In the genomic region with DNA sequence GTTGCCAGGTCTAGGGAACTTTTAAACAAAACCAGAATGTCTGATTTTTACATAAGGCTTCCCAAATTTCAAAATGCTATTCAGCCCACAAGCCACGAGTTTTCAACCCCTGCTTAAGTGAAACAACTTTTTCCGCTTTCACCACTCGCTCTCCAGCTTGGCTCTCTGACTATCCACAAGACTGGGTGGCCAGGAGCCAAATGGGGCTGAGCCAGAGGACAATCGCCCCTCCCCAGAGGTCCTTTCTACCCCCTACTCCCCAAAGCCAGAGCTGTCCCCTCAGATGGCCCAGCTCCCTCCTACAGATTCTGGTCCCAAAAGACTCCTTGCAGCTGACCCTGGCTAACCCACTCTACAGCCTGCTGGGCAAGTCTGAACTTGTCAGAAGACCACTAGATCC, we compare ENCODE assay signal across 10 mouse cellular contexts. TPM values are rescaled to one million over a fixed set of nuclear protein-coding genes. Genes with fewer than 3 reads are reported as not detected.
DNase-seq lines count a peak whose midpoint lies in the region; ATAC-seq lines count a peak whose summit lies in the region.
"Had no signal": no experiment of that assay in that cellular context is flagged by ENCODE, and none has a peak within 500 bp of the region (broad histone marks: within the 10 kb centered on the region; RNA-seq: fewer than 3 reads in every experiment).

No protein-coding gene starts in this region.

- no peaks in the 10 kb centered on the region for H3K9me3 ChIP-seq in embryonic facial prominence, embryonic 15.5 days (replicated peaks)
- H3K9me3 ChIP-seq: heart, embryonic 13.5 days; megakaryocyte, embryonic 14.5 days had no signal

- 31% methylated on average over 4 of the region's 4 CpGs for WGBS in embryonic facial prominence, embryonic 15.5 days

- H3K36me3 ChIP-seq in embryonic facial prominence, embryonic 15.5 days, result peaks cover under 1% of the 10 kb centered on the region; the same call in 1 of the 2 replicates

- no peak overlapping the region for H3K4me3 ChIP-seq in embryonic facial prominence, embryonic 15.5 days (replicated peaks)
- H3K4me3 ChIP-seq: heart, embryonic 13.5 days; megakaryocyte, embryonic 14.5 days had no signal

- intact Hi-C loops in heart, postnatal 10 days (cut with DNase I), result no loop called here

- no peak overlapping the region for H3K4me2 ChIP-seq in embryonic facial prominence, embryonic 15.5 days (replicated peaks)

- peaks cover 35% of the 10 kb centered on the region for H3K4me1 ChIP-seq in embryonic facial prominence, embryonic 15.5 days

- peak; percentile 69 for DNase-seq in kidney, postnatal 10 days
- no peak for DNase-seq in kidney, adult 11 months
- peak; percentile 51 for DNase-seq in 3T3-L1 (ENCODE audit: low read depth, low spot score)
- DNase-seq in heart, postnatal 10 days, result peak; percentile 69 to 70
- DNase-seq in c-Kit-positive CD71-positive TER-119-positive erythroid progenitor cells, embryonic 14.5 days (ENCODE audit: low spot score), result no peak
- no peak for DNase-seq in frontal cortex, postnatal 10 days (ENCODE audit: low spot score in 2 of 2)

- H3K9ac ChIP-seq in embryonic facial prominence, embryonic 15.5 days, result no peak overlapping the region
- H3K9ac ChIP-seq: heart, embryonic 13.5 days had no signal

- H3K27ac ChIP-seq in embryonic facial prominence, embryonic 15.5 days (replicated peaks), result peak overlapping the region; percentile 74
- H3K27ac ChIP-seq: heart, embryonic 13.5 days had no signal

- 0 out of 2 replicates have a peak, but pooled peaks have one; percentile 6 for ATAC-seq in embryonic facial prominence, embryonic 15.5 days (ENCODE audit: insufficient number of reproducible peaks, low FRiP score, low TSS enrichment, low read depth)
- ATAC-seq in inflammation-experienced regulatory T-cells, adult 6 months, result no peak

- H3K27me3 ChIP-seq in embryonic facial prominence, embryonic 15.5 days, result no peaks in the 10 kb centered on the region

RNA-seq across cellular contexts. Expression of gene Mmp2, which starts 1.1 kb away (rescaled TPM):
- 350 and 362 TPM in 2 replicates for polyA plus RNA-seq in embryonic facial prominence, embryonic 15.5 days (2015; fragmentation: Nextera tagmentation; extraction: Ambion mirVana)
- total RNA-seq in heart, postnatal 10 days (2021), result 100 to 1,000 TPM; 187 to 198 TPM
- not detected for polyA plus RNA-seq in inflammation-experienced regulatory T-cells, adult 6 months (2017; shearing (Covaris generic))

RNA-seq across cellular contexts. Expression of gene Lpcat2, which starts 29.1 kb away (rescaled TPM):
- polyA plus RNA-seq in embryonic facial prominence, embryonic 15.5 days (2015; fragmentation: Nextera tagmentation; extraction: Ambion mirVana), result 17.8 and 19.5 TPM in 2 replicates
- 1 to 10 TPM; 1.9 to 2.5 TPM for total RNA-seq in heart, postnatal 10 days (2021)
- under 1 TPM in 2 of 3 experiments, not detected in 1; 0.21 to 0.26 TPM for polyA plus RNA-seq in inflammation-experienced regulatory T-cells, adult 6 months (2017; shearing (Covaris generic))

Comparison
In these comparisons a context has a peak if more than half of its experiments do, and no peak if none do; other contexts are left out.
1. DNase-seq: peak in kidney, postnatal 10 days (single experiment), 3T3-L1 (single experiment) and heart, postnatal 10 days (2 of 2); none in kidney, adult 11 months (single experiment), c-Kit-positive CD71-positive TER-119-positive erythroid progenitor cells, embryonic 14.5 days (single experiment) and frontal cortex, postnatal 10 days (0 of 2).
2. RNA of gene Mmp2, which starts 1.1 kb away (polyA plus RNA-seq): 350 to 362 TPM in embryonic facial prominence, embryonic 15.5 days; not detected in inflammation-experienced regulatory T-cells, adult 6 months; every median in the first group is over 100 times any median in the second.
3. RNA of gene Lpcat2, which starts 29.1 kb away (polyA plus RNA-seq): 17.8 to 19.5 TPM in embryonic facial prominence, embryonic 15.5 days; 0.21 to 0.26 TPM in inflammation-experienced regulatory T-cells, adult 6 months; every median in the first group is over 10 times any median in the second.